Mouse (Mus musculus): ENCODE data around the gene Vmn1r48.
"Not testable (repeated sequence)": the region's sequence is repeated elsewhere in the genome, so short reads cannot be mapped to it uniquely, and the experiment has no call there.

GRCm38 (mm10) chr6:90036741-90037140, at the start of gene Vmn1r48:
- not testable (repeated sequence) for TF ChIP-seq CTCF (IDR thresholded peaks at IDR 0.05; ENCODE audit: low read depth, low read length); EP300 (IDR thresholded peaks at IDR 0.05; ENCODE audit: insufficient read depth, low read depth, low read length)
